Mouse (Mus musculus): Measurements from ENCODE around the gene Mphosph8. TPM values are rescaled to one million over a fixed set of nuclear protein-coding genes. Genes with fewer than 3 reads are reported as not detected.

The Mphosph8 gene
- polyA plus RNA-seq, 1 experiment from 2014 or later = 49.1 TPM

DNA sequence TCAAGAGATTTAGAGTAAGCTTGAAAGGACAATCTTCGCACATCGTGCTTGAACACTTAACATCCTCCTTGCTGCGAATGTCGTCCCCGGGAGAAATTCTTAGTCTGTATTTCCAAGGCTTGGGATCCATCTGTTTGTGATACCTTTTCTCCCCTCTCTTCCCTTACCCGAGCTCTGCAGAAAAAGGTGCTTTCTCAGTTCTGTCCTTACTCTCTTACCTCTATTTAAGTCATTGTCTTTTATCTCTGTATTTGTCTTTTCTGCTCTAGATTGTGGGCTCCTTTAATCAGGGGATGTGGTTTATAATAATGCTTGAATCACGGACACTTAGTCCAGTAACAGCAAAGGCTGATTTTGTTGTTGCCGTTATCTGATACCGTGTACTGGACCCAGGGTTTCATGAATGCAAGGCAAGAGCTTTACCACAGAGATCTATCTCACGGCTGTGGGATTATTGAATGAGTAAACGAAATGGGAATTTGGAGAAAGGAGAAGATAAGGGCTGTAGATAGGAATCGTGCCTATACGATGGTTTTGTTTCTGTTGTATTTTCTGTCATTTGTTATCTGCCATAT lies 1.1 kb downstream of the Mphosph8 start:
- 9% methylated on average over 13 of the region's 13 CpGs for WGBS
- H3K27me3 ChIP-seq (ENCODE audit: control insufficient read depth, insufficient read depth, low read length) = no peaks in the 10 kb centered on the region
- no peak for ATAC-seq (ENCODE audit: low read depth)
- H3K27ac ChIP-seq (ENCODE audit: low read depth, low read length) = no peak overlapping the region
- no peaks in the 10 kb centered on the region for H3K9me3 ChIP-seq (ENCODE audit: control insufficient read depth, low read length)
- peak overlapping the region; percentile 80 for H3K4me3 ChIP-seq (ENCODE audit: low read depth, low read length)
- peaks cover 7% of the 10 kb centered on the region; the same call in 1 of the 2 replicates for H3K36me3 ChIP-seq (ENCODE audit: control insufficient read depth, insufficient read depth, low read length)
- peak overlapping the region; percentile 88 for H3K4me2 ChIP-seq (ENCODE audit: low read depth, low read length)
- H3K4me1 ChIP-seq (ENCODE audit: control insufficient read depth, insufficient read depth, low read length) = peaks cover 11% of the 10 kb centered on the region
- H3K9ac ChIP-seq (replicated peaks; ENCODE audit: low read depth, low read length) = peak overlapping the region; percentile 84

DNA sequence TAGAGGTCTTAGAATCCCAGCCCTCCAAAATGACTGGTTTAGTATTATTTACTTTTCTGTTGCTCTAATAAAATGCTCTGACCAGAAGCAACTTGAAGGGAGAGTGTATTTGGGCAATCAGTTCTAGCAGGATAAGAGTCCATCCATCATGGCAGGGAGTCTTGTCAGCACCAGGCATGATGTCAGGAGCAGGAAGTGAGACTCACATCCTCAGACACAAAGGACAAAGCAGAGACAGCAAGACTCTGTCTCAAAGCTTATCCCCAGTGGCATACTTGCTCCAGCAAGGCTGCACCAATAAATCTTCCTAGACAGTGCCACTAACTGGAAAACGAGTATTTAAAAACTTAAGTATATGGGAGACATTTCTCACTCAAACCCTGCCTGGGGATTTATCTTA lies 17.4 kb downstream of the Mphosph8 start:
- WGBS = 16% methylated on average over 1 of the region's 1 CpGs
- no peaks in the 10 kb centered on the region for H3K4me1 ChIP-seq (ENCODE audit: control insufficient read depth, insufficient read depth, low read length)
- peaks cover 42% of the 10 kb centered on the region for H3K36me3 ChIP-seq (ENCODE audit: control insufficient read depth, insufficient read depth, low read length)
- H3K4me3 ChIP-seq (ENCODE audit: low read depth, low read length) = no peak overlapping the region
- H3K9ac ChIP-seq (replicated peaks; ENCODE audit: low read depth, low read length) = no peak overlapping the region
- H3K27me3 ChIP-seq (ENCODE audit: control insufficient read depth, insufficient read depth, low read length) = no peaks in the 10 kb centered on the region
- H3K9me3 ChIP-seq (ENCODE audit: control insufficient read depth, low read length) = no peaks in the 10 kb centered on the region
- no peak for ATAC-seq (ENCODE audit: low read depth)
- H3K4me2 ChIP-seq (ENCODE audit: low read depth, low read length) = no peak overlapping the region
- no peak overlapping the region for H3K27ac ChIP-seq (ENCODE audit: low read depth, low read length)

DNA sequence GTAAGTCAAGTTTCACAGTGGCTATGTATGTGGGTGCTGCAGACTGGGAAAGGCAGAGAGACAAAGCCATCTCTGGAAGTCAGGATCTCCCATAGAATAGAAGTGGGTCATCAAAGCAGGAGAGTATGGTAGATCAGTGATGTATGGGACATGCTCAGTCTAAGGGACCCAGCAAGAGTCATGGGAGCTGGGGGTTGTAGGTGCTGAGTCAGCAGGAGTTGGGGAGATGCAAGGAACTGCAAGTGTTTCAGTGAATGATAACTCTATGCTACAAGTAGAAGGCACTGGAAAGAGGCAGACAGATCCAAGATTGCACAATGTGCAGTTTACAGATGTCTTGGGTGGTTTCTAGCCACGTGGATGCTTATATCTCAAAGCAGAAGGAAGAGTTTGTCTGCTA lies 21.1 kb downstream of the Mphosph8 start:
- Histone ChIP-seq H3K27me3 (ENCODE audit: control insufficient read depth, insufficient read depth, low read length) (no peaks in the 10 kb centered on the region), H3K9me3 (ENCODE audit: control insufficient read depth, low read length) (no peaks in the 10 kb centered on the region), H3K4me3 (ENCODE audit: low read depth, low read length) (no peak overlapping the region), H3K36me3 (ENCODE audit: control insufficient read depth, insufficient read depth, low read length) (peaks cover 58% of the 10 kb centered on the region), H3K4me1 (ENCODE audit: control insufficient read depth, insufficient read depth, low read length) (no peaks in the 10 kb centered on the region), H3K4me2 (ENCODE audit: low read depth, low read length) (no peak overlapping the region), H3K9ac (replicated peaks; ENCODE audit: low read depth, low read length) (no peak overlapping the region), H3K27ac (ENCODE audit: low read depth, low read length) (no peak overlapping the region)
- 92% methylated on average over 1 of the region's 1 CpGs for WGBS
- no peak for ATAC-seq (ENCODE audit: low read depth)

DNA sequence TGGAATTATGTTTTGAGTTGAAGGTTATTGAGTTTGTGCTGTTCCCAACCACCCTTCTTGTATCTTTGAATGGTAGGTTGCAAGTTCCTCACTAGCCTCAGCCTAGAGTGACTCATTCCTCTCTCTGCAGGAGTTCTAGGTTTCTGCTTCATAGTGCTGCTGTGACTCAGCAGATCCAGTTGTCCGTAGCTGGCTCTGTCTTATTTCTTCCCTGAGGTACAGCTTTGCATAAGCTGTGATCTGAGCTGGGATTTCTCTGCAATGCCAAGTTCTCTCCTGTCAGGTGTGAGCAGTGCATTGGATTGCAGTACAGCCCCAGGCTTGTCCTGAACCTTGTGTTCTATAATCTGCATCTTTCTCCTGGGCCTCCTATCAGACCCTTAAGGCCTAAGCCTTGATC lies 21.7 kb downstream of the Mphosph8 start:
- Histone ChIP-seq H3K27ac (ENCODE audit: low read depth, low read length) (no peak overlapping the region), H3K9ac (replicated peaks; ENCODE audit: low read depth, low read length) (no peak overlapping the region), H3K4me2 (ENCODE audit: low read depth, low read length) (no peak overlapping the region), H3K27me3 (ENCODE audit: control insufficient read depth, insufficient read depth, low read length) (no peaks in the 10 kb centered on the region), H3K4me3 (ENCODE audit: low read depth, low read length) (no peak overlapping the region), H3K36me3 (ENCODE audit: control insufficient read depth, insufficient read depth, low read length) (peaks cover 64% of the 10 kb centered on the region), H3K9me3 (ENCODE audit: control insufficient read depth, low read length) (no peaks in the 10 kb centered on the region), H3K4me1 (ENCODE audit: control insufficient read depth, insufficient read depth, low read length) (no peaks in the 10 kb centered on the region)
- 94% methylated on average over 1 of the region's 1 CpGs for WGBS
- no peak for ATAC-seq (ENCODE audit: low read depth)

DNA sequence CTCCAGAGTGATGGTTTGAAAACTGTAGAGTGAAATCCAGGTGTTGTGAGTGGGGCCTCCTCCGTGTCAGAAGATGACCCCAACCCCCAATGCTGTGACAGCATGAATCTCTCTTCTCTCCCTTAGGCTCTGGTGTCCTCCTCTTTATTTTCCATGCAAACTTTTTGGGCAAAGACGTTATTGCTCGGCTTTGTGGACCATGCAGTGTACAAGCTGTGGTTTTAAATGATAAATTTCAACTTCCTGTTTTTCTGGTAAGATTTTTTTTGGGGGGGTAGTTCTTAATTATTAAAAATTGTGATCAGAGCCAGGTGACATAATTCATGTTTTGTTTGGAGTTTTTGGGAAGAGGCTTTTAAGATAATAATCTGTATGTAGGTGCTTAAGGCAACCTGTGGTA lies 27.4 kb downstream of the Mphosph8 start:
- Histone ChIP-seq H3K27me3 (ENCODE audit: control insufficient read depth, insufficient read depth, low read length) (no peaks in the 10 kb centered on the region), H3K9ac (replicated peaks; ENCODE audit: low read depth, low read length) (no peak overlapping the region), H3K4me3 (ENCODE audit: low read depth, low read length) (no peak overlapping the region), H3K36me3 (ENCODE audit: control insufficient read depth, insufficient read depth, low read length) (peaks cover 65% of the 10 kb centered on the region), H3K4me2 (ENCODE audit: low read depth, low read length) (no peak overlapping the region), H3K9me3 (ENCODE audit: control insufficient read depth, low read length) (no peaks in the 10 kb centered on the region), H3K4me1 (ENCODE audit: control insufficient read depth, insufficient read depth, low read length) (no peaks in the 10 kb centered on the region), H3K27ac (ENCODE audit: low read depth, low read length) (no peak overlapping the region)
- WGBS = 88% methylated on average over 3 of the region's 3 CpGs
- ATAC-seq (ENCODE audit: low read depth) = no peak

DNA sequence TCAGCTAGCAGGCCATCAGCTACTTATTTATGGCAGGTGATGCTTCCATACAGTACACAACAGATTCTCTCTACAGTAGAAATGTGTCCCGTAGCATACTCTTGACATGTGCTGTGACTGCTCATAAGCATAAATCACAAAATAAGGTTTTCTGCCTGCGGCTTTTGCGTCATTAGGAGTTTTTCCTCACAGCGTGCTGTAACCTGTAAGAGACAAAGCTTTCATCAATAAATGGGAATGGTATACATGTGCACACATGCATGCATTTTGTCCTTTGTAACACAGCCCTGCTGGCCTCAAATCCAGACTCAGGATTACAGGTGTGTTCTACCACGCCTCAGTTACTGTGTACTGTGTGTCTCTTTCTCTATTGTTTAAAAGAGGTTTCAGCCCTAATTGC lies 29.8 kb downstream of the Mphosph8 start:
- H3K36me3 ChIP-seq (ENCODE audit: control insufficient read depth, insufficient read depth, low read length) = peaks cover 54% of the 10 kb centered on the region
- H3K4me1 ChIP-seq (ENCODE audit: control insufficient read depth, insufficient read depth, low read length) = no peaks in the 10 kb centered on the region
- no peak overlapping the region for H3K27ac ChIP-seq (ENCODE audit: low read depth, low read length)
- no peak overlapping the region for H3K4me2 ChIP-seq (ENCODE audit: low read depth, low read length)
- no peak for ATAC-seq (ENCODE audit: low read depth)
- H3K9ac ChIP-seq (replicated peaks; ENCODE audit: low read depth, low read length) = no peak overlapping the region
- no peaks in the 10 kb centered on the region for H3K27me3 ChIP-seq (ENCODE audit: control insufficient read depth, insufficient read depth, low read length)
- no peaks in the 10 kb centered on the region for H3K9me3 ChIP-seq (ENCODE audit: control insufficient read depth, low read length)
- H3K4me3 ChIP-seq (ENCODE audit: low read depth, low read length) = no peak overlapping the region
- 85% methylated on average over 5 of the region's 5 CpGs for WGBS

DNA sequence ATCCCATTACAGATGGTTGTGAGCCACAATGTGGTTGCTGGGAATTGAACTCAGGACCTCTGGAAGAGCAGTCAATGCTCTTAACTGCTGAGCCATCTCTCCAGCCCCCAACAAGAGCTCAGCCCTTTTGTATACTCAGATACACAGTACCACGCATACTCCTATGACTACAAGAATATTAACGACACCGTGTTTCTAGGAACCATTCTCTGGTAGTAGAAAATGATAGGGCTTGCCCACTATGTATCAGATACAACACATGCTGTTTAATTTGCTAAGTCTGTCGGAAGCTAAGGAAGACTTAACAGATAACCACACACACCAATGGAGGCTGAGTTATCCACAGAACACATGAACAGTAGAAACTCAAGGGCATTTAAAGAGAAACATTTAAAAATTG lies 34.6 kb downstream of the Mphosph8 start:
- no peak overlapping the region for H3K27ac ChIP-seq (ENCODE audit: low read depth, low read length)
- no peak for ATAC-seq (ENCODE audit: low read depth)
- no peaks in the 10 kb centered on the region for H3K27me3 ChIP-seq (ENCODE audit: control insufficient read depth, insufficient read depth, low read length)
- no peaks in the 10 kb centered on the region for H3K9me3 ChIP-seq (ENCODE audit: control insufficient read depth, low read length)
- H3K4me2 ChIP-seq (ENCODE audit: low read depth, low read length) = no peak overlapping the region
- no peaks in the 10 kb centered on the region for H3K4me1 ChIP-seq (ENCODE audit: control insufficient read depth, insufficient read depth, low read length)
- peaks cover 12% of the 10 kb centered on the region for H3K36me3 ChIP-seq (ENCODE audit: control insufficient read depth, insufficient read depth, low read length)
- no peak overlapping the region for H3K9ac ChIP-seq (replicated peaks; ENCODE audit: low read depth, low read length)
- 97% methylated on average over 4 of the region's 4 CpGs for WGBS
- no peak overlapping the region for H3K4me3 ChIP-seq (ENCODE audit: low read depth, low read length)

DNA sequence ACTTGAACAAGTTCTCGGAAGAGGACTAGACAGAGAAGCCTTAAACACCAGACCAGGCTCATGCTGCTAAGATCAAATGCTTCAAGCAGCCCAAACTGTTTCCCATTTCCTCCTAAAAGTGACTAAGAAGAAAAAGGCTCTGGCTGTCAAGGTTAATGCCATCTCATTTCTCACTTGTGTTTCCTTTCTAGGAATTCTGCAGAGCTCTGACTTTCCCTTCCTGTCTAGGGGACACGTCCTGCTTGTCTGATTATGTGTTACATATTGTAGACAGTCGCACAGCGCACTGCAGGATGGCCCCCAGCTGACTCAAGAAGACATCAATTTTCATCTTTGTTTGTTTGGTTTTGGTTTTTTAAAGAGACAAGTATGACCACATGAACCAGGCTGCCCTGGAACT lies 37.6 kb downstream of the Mphosph8 start:
- H3K27me3 ChIP-seq (ENCODE audit: control insufficient read depth, insufficient read depth, low read length) = no peaks in the 10 kb centered on the region
- ATAC-seq (ENCODE audit: low read depth) = no peak
- H3K36me3 ChIP-seq (ENCODE audit: control insufficient read depth, insufficient read depth, low read length) = 0 out of 2 replicates have a peak, but pooled peaks cover under 1% of the 10 kb centered on the region
- 81% methylated on average over 4 of the region's 4 CpGs for WGBS
- H3K9ac ChIP-seq (replicated peaks; ENCODE audit: low read depth, low read length) = no peak overlapping the region
- H3K4me2 ChIP-seq (ENCODE audit: low read depth, low read length) = no peak overlapping the region
- no peaks in the 10 kb centered on the region for H3K4me1 ChIP-seq (ENCODE audit: control insufficient read depth, insufficient read depth, low read length)
- no peaks in the 10 kb centered on the region for H3K9me3 ChIP-seq (ENCODE audit: control insufficient read depth, low read length)
- no peak overlapping the region for H3K27ac ChIP-seq (ENCODE audit: low read depth, low read length)
- no peak overlapping the region for H3K4me3 ChIP-seq (ENCODE audit: low read depth, low read length)

DNA sequence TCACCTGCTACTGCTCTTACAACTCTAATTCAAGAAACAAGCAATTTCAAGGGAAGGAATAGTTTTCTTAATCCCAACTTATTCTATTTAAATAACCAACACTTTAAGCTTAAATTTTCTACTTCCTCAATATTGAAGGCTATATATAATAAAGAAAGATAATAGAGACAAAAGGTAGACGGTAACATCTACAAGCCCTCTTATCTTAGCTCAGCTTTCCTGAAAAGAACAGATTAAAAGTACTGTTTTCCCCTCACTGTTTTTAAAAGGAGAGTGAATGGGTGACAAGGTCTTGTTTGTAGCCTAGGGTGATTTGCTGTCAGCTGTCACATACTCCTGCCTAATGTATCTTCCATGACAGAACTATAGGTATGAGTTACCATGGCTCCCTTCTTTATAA lies 58.4 kb downstream of the Mphosph8 start:
- no peak for ATAC-seq (ENCODE audit: low read depth)
- no peak overlapping the region for H3K9ac ChIP-seq (replicated peaks; ENCODE audit: low read depth, low read length)
- no peaks in the 10 kb centered on the region for H3K27me3 ChIP-seq (ENCODE audit: control insufficient read depth, insufficient read depth, low read length)
- H3K4me2 ChIP-seq (ENCODE audit: low read depth, low read length) = no peak overlapping the region
- H3K36me3 ChIP-seq (ENCODE audit: control insufficient read depth, insufficient read depth, low read length) = peaks cover 3% of the 10 kb centered on the region; the same call in 1 of the 2 replicates
- no peak overlapping the region for H3K27ac ChIP-seq (ENCODE audit: low read depth, low read length)
- no peaks in the 10 kb centered on the region for H3K4me1 ChIP-seq (ENCODE audit: control insufficient read depth, insufficient read depth, low read length)
- H3K9me3 ChIP-seq (ENCODE audit: control insufficient read depth, low read length) = no peaks in the 10 kb centered on the region
- no peak overlapping the region for H3K4me3 ChIP-seq (ENCODE audit: low read depth, low read length)
- 87% methylated on average over 1 of the region's 1 CpGs for WGBS
